Mouse (Mus musculus): ENCODE data around the gene Actl6b. TPM values are rescaled to one million over a fixed set of nuclear protein-coding genes. Genes with fewer than 3 reads are reported as not detected.

Gene Actl6b
- polyA plus RNA-seq (2014; fragmentation: Nextera tagmentation; extraction: Ambion mirVana), result 6.5 and 9.3 TPM in 2 replicates

- H3K27me3 ChIP-seq (ENCODE audit: control insufficient read depth, insufficient read depth, low read length), result no peaks in the 10 kb centered on the region; the same call in 1 of the 2 replicates
- no peaks in the 10 kb centered on the region for H3K4me1 ChIP-seq (ENCODE audit: control insufficient read depth, insufficient read depth, low read length)
- peak; percentile 80 for ATAC-seq (replicated peaks; ENCODE audit: insufficient number of reproducible peaks, low FRiP score, low TSS enrichment, low read depth)
- 1% methylated on average over 32 of the region's 37 CpGs for WGBS
- peak within 1 kb of the TSS; percentile 19 for H3K4me2 ChIP-seq (ENCODE audit: low read depth, low read length)
- H3K4me3 ChIP-seq (ENCODE audit: low read depth, low read length), result peak within 1 kb of the TSS; percentile 17
- no peak within 1 kb of the TSS for H3K9ac ChIP-seq (replicated peaks; ENCODE audit: low read length)
- H3K36me3 ChIP-seq (replicated peaks; ENCODE audit: control insufficient read depth, insufficient read depth, low read depth, low read length), result no peaks in the 10 kb centered on the region
- H3K9me3 ChIP-seq (replicated peaks; ENCODE audit: control insufficient read depth, low read length), result no peaks in the 10 kb centered on the region
- DNase-seq (ENCODE audit: low spot score), result peak; percentile 86
- no peak within 1 kb of the TSS for H3K27ac ChIP-seq (replicated peaks; ENCODE audit: low read depth, low read length)
These were observed at the start of gene Actl6b for GRCm38 (mm10) chr5:137553411-137553837. Actl6b (plus strand) TSS chr5:137553517.

GRCm38 (mm10) chr5:137504041-137504440, 49.3 kb upstream of the Actl6b start:
- Histone ChIP-seq H3K9ac (replicated peaks; ENCODE audit: low read length) (no peak overlapping the region), H3K9me3 (replicated peaks; ENCODE audit: control insufficient read depth, low read length) (no peaks in the 10 kb centered on the region), H3K4me3 (ENCODE audit: low read depth, low read length) (no peak overlapping the region), H3K36me3 (replicated peaks; ENCODE audit: control insufficient read depth, insufficient read depth, low read depth, low read length) (no peaks in the 10 kb centered on the region), H3K4me2 (ENCODE audit: low read depth, low read length) (no peak overlapping the region), H3K27ac (replicated peaks; ENCODE audit: low read depth, low read length) (no peak overlapping the region), H3K4me1 (ENCODE audit: control insufficient read depth, insufficient read depth, low read length) (no peaks in the 10 kb centered on the region), H3K27me3 (ENCODE audit: control insufficient read depth, insufficient read depth, low read length) (no peaks in the 10 kb centered on the region)
- ATAC-seq (replicated peaks; ENCODE audit: insufficient number of reproducible peaks, low FRiP score, low TSS enrichment, low read depth) (no peak), DNase-seq (ENCODE audit: low spot score) (no peak)
- WGBS, result 88% methylated on average over 6 of the region's 6 CpGs

- Histone ChIP-seq H3K4me2 (ENCODE audit: low read depth, low read length) (peak overlapping the region; percentile 65), H3K36me3 (replicated peaks; ENCODE audit: control insufficient read depth, insufficient read depth, low read depth, low read length) (no peaks in the 10 kb centered on the region), H3K9me3 (replicated peaks; ENCODE audit: control insufficient read depth, low read length) (no peaks in the 10 kb centered on the region), H3K27me3 (ENCODE audit: control insufficient read depth, insufficient read depth, low read length) (no peaks in the 10 kb centered on the region), H3K4me1 (ENCODE audit: control insufficient read depth, insufficient read depth, low read length) (peaks cover 3% of the 10 kb centered on the region; the same call in 1 of the 2 replicates), H3K4me3 (ENCODE audit: low read depth, low read length) (peak overlapping the region; percentile 99), H3K27ac (replicated peaks; ENCODE audit: low read depth, low read length) (peak overlapping the region; percentile 84; the same call in 1 of the 2 replicates), H3K9ac (replicated peaks; ENCODE audit: low read length) (peak overlapping the region; percentile 99)
- peak; percentile 25; the same call in 1 of the 2 replicates for ATAC-seq (replicated peaks; ENCODE audit: insufficient number of reproducible peaks, low FRiP score, low TSS enrichment, low read depth)
- peak; percentile 74 for DNase-seq (ENCODE audit: low spot score)
- WGBS, result 2% methylated on average over 16 of the region's 52 CpGs
These were observed 43.3 kb upstream of the Actl6b start for GRCm38 (mm10) chr5:137510014-137510501.

GRCm38 (mm10) chr5:137510573-137511390, 42.5 kb upstream of the Actl6b start:
- no peaks in the 10 kb centered on the region for H3K27me3 ChIP-seq (ENCODE audit: control insufficient read depth, insufficient read depth, low read length)
- peak; percentile 17 for DNase-seq (ENCODE audit: low spot score)
- peak overlapping the region; percentile 99 for H3K4me3 ChIP-seq (ENCODE audit: low read depth, low read length)
- H3K4me1 ChIP-seq (ENCODE audit: control insufficient read depth, insufficient read depth, low read length), result peaks cover 3% of the 10 kb centered on the region; the same call in 1 of the 2 replicates
- ATAC-seq (replicated peaks; ENCODE audit: insufficient number of reproducible peaks, low FRiP score, low TSS enrichment, low read depth), result no peak
- H3K27ac ChIP-seq (replicated peaks; ENCODE audit: low read depth, low read length), result peak overlapping the region; percentile 84
- H3K9ac ChIP-seq (replicated peaks; ENCODE audit: low read length), result peak overlapping the region; percentile 99
- WGBS, result under 1% methylated on average over 46 of the region's 83 CpGs
- H3K9me3 ChIP-seq (replicated peaks; ENCODE audit: control insufficient read depth, low read length), result no peaks in the 10 kb centered on the region
- H3K4me2 ChIP-seq (ENCODE audit: low read depth, low read length), result peak overlapping the region; percentile 65
- H3K36me3 ChIP-seq (replicated peaks; ENCODE audit: control insufficient read depth, insufficient read depth, low read depth, low read length), result no peaks in the 10 kb centered on the region

- DNase-seq (ENCODE audit: low spot score) (no peak), ATAC-seq (replicated peaks; ENCODE audit: insufficient number of reproducible peaks, low FRiP score, low TSS enrichment, low read depth) (no peak)
- WGBS, result 75% methylated on average over 3 of the region's 3 CpGs
- Histone ChIP-seq H3K4me1 (ENCODE audit: control insufficient read depth, insufficient read depth, low read length) (peaks cover 3% of the 10 kb centered on the region; the same call in 1 of the 2 replicates), H3K9ac (replicated peaks; ENCODE audit: low read length) (peak overlapping the region; percentile 99), H3K36me3 (replicated peaks; ENCODE audit: control insufficient read depth, insufficient read depth, low read depth, low read length) (no peaks in the 10 kb centered on the region), H3K4me3 (ENCODE audit: low read depth, low read length) (peak overlapping the region; percentile 99), H3K27ac (replicated peaks; ENCODE audit: low read depth, low read length) (no peak overlapping the region), H3K4me2 (ENCODE audit: low read depth, low read length) (peak overlapping the region; percentile 65), H3K9me3 (replicated peaks; ENCODE audit: control insufficient read depth, low read length) (no peaks in the 10 kb centered on the region), H3K27me3 (ENCODE audit: control insufficient read depth, insufficient read depth, low read length) (no peaks in the 10 kb centered on the region)
These were observed 41.6 kb upstream of the Actl6b start for GRCm38 (mm10) chr5:137511706-137512105.

GRCm38 (mm10) chr5:137512847-137513794, 40.2 kb upstream of the Actl6b start:
- peak; percentile 54; the same call in 1 of the 2 replicates for ATAC-seq (replicated peaks; ENCODE audit: insufficient number of reproducible peaks, low FRiP score, low TSS enrichment, low read depth)
- WGBS, result 74% methylated on average over 11 of the region's 11 CpGs

GRCm38 (mm10) chr5:137513951-137514721, 39.2 kb upstream of the Actl6b start:
- no peak overlapping the region for H3K27ac ChIP-seq (replicated peaks; ENCODE audit: low read depth, low read length)
- peaks cover 1% of the 10 kb centered on the region; the same call in 1 of the 2 replicates for H3K36me3 ChIP-seq (replicated peaks; ENCODE audit: control insufficient read depth, insufficient read depth, low read depth, low read length)
- H3K4me2 ChIP-seq (ENCODE audit: low read depth, low read length), result no peak overlapping the region
- ATAC-seq (replicated peaks; ENCODE audit: insufficient number of reproducible peaks, low FRiP score, low TSS enrichment, low read depth) (no peak), DNase-seq (ENCODE audit: low spot score) (no peak)
- peaks cover 3% of the 10 kb centered on the region; the same call in 1 of the 2 replicates for H3K4me1 ChIP-seq (ENCODE audit: control insufficient read depth, insufficient read depth, low read length)
- no peak overlapping the region for H3K9ac ChIP-seq (replicated peaks; ENCODE audit: low read length)
- H3K9me3 ChIP-seq (replicated peaks; ENCODE audit: control insufficient read depth, low read length), result no peaks in the 10 kb centered on the region
- 87% methylated on average over 12 of the region's 12 CpGs for WGBS
- no peak overlapping the region for H3K4me3 ChIP-seq (ENCODE audit: low read depth, low read length)
- H3K27me3 ChIP-seq (ENCODE audit: control insufficient read depth, insufficient read depth, low read length), result no peaks in the 10 kb centered on the region

More at GRCm38 (mm10) chr5:137512847-137513794, 40.2 kb upstream of the Actl6b start:
- no peak overlapping the region for H3K4me2 ChIP-seq (ENCODE audit: low read depth, low read length)
- peaks cover 3% of the 10 kb centered on the region; the same call in 1 of the 2 replicates for H3K4me1 ChIP-seq (ENCODE audit: control insufficient read depth, insufficient read depth, low read length)
- no peaks in the 10 kb centered on the region for H3K9me3 ChIP-seq (replicated peaks; ENCODE audit: control insufficient read depth, low read length)
- peak; percentile 80 for DNase-seq (ENCODE audit: low spot score)
- H3K4me3 ChIP-seq (ENCODE audit: low read depth, low read length), result no peak overlapping the region
- no peak overlapping the region for H3K9ac ChIP-seq (replicated peaks; ENCODE audit: low read length)
- no peaks in the 10 kb centered on the region for H3K27me3 ChIP-seq (ENCODE audit: control insufficient read depth, insufficient read depth, low read length)
- H3K27ac ChIP-seq (replicated peaks; ENCODE audit: low read depth, low read length), result no peak overlapping the region
- no peaks in the 10 kb centered on the region for H3K36me3 ChIP-seq (replicated peaks; ENCODE audit: control insufficient read depth, insufficient read depth, low read depth, low read length)

Measured in embryonic facial prominence, embryonic 11.5 days (tissue).